Mouse (Mus musculus): ENCODE data around the gene Pdcd10. TPM values are rescaled to one million over a fixed set of nuclear protein-coding genes. Genes with fewer than 3 reads are reported as not detected.
A peak's percentile ranks its signal among the peaks of the same experiment; 100 is the strongest.

Gene Pdcd10
- polyA plus RNA-seq, 1 experiment from 2014 or later: 66.6 TPM

- WGBS: under 1% methylated on average over 36 of the region's 36 CpGs
- ATAC-seq (ENCODE audit: insufficient number of reproducible peaks, insufficient read depth, low FRiP score, low read depth): peak; percentile 28; the same call in 1 of the 2 replicates
- peak overlapping the region; percentile 80 to 87 for H3K4me3 ChIP-seq (ENCODE audit: control insufficient read depth in 1 of 2, insufficient read depth in 1 of 2, low read depth in 1 of 2, low read length in 2 of 2)
These were observed 448 bp downstream of the Pdcd10 start for GRCm38 (mm10) chr3:75556121-75556694.

GRCm38 (mm10) chr3:75551248-75551647, 5.4 kb downstream of the Pdcd10 start:
- H3K9ac ChIP-seq (ENCODE audit: low read length): no peak overlapping the region
- peaks cover 0 to 15% of the 10 kb centered on the region in 2 experiments; a peak in 2 of 4 replicates for H3K4me1 ChIP-seq (ENCODE audit: control insufficient read depth in 2 of 2, insufficient read depth in 2 of 2, low read length in 2 of 2)
- no peaks in the 10 kb centered on the region for H3K9me3 ChIP-seq (ENCODE audit: control insufficient read depth, low read length)
- ATAC-seq (ENCODE audit: insufficient number of reproducible peaks, insufficient read depth, low FRiP score, low read depth): no peak
- no peak overlapping the region for H3K27ac ChIP-seq (replicated peaks in 1 of 2; ENCODE audit: control insufficient read depth in 1 of 2, insufficient read depth in 1 of 2, low read depth in 2 of 2, low read length in 2 of 2)
- H3K36me3 ChIP-seq (ENCODE audit: control insufficient read depth, insufficient read depth, low read length): no peaks in the 10 kb centered on the region
- no peaks in the 10 kb centered on the region for H3K27me3 ChIP-seq (ENCODE audit: control insufficient read depth, insufficient read depth, low read length)
- no peak overlapping the region for H3K4me3 ChIP-seq (ENCODE audit: control insufficient read depth in 1 of 2, insufficient read depth in 1 of 2, low read depth in 1 of 2, low read length in 2 of 2)
- H3K4me2 ChIP-seq (ENCODE audit: low read length): no peak overlapping the region

More at GRCm38 (mm10) chr3:75556121-75556694, 448 bp downstream of the Pdcd10 start:
- Histone ChIP-seq H3K9me3 (ENCODE audit: control insufficient read depth, low read length) (no peaks in the 10 kb centered on the region), H3K27me3 (ENCODE audit: control insufficient read depth, insufficient read depth, low read length) (no peaks in the 10 kb centered on the region), H3K36me3 (ENCODE audit: control insufficient read depth, insufficient read depth, low read length) (no peaks in the 10 kb centered on the region), H3K27ac (replicated peaks in 1 of 2; ENCODE audit: control insufficient read depth in 1 of 2, insufficient read depth in 1 of 2, low read depth in 2 of 2, low read length in 2 of 2) (peak overlapping the region; percentile 79 to 81), H3K4me2 (ENCODE audit: low read length) (peak overlapping the region; percentile 83), H3K4me1 (ENCODE audit: control insufficient read depth in 2 of 2, insufficient read depth in 2 of 2, low read length in 2 of 2) (peaks cover 0 to 8% of the 10 kb centered on the region in 2 experiments; a peak in 2 of 4 replicates), H3K9ac (ENCODE audit: low read length) (peak overlapping the region; percentile 91)

- H3K9ac ChIP-seq (ENCODE audit: low read length): no peak overlapping the region
- no peaks in the 10 kb centered on the region for H3K27me3 ChIP-seq (ENCODE audit: control insufficient read depth, insufficient read depth, low read length)
- no peak for ATAC-seq (ENCODE audit: insufficient number of reproducible peaks, insufficient read depth, low FRiP score, low read depth)
- peaks cover 0 to 22% of the 10 kb centered on the region in 2 experiments; a peak in 2 of 4 replicates for H3K4me1 ChIP-seq (ENCODE audit: control insufficient read depth in 2 of 2, insufficient read depth in 2 of 2, low read length in 2 of 2)
- H3K4me2 ChIP-seq (ENCODE audit: low read length): no peak overlapping the region
- peaks cover 4% of the 10 kb centered on the region for H3K36me3 ChIP-seq (ENCODE audit: control insufficient read depth, insufficient read depth, low read length)
- H3K9me3 ChIP-seq (ENCODE audit: control insufficient read depth, low read length): no peaks in the 10 kb centered on the region
- WGBS: 92% methylated on average over 1 of the region's 1 CpGs
- no peak overlapping the region for H3K4me3 ChIP-seq (ENCODE audit: control insufficient read depth in 1 of 2, insufficient read depth in 1 of 2, low read depth in 1 of 2, low read length in 2 of 2)
- no peak overlapping the region for H3K27ac ChIP-seq (replicated peaks in 1 of 2; ENCODE audit: control insufficient read depth in 1 of 2, insufficient read depth in 1 of 2, low read depth in 2 of 2, low read length in 2 of 2)
These were observed 12.4 kb downstream of the Pdcd10 start for GRCm38 (mm10) chr3:75544287-75544686.

GRCm38 (mm10) chr3:75542852-75543251, 13.8 kb downstream of the Pdcd10 start:
- H3K36me3 ChIP-seq (ENCODE audit: control insufficient read depth, insufficient read depth, low read length): peaks cover 13% of the 10 kb centered on the region
- H3K4me1 ChIP-seq (ENCODE audit: control insufficient read depth in 2 of 2, insufficient read depth in 2 of 2, low read length in 2 of 2): peaks cover 0 to 18% of the 10 kb centered on the region in 2 experiments; a peak in 2 of 4 replicates
- H3K9me3 ChIP-seq (ENCODE audit: control insufficient read depth, low read length): no peaks in the 10 kb centered on the region
- H3K27me3 ChIP-seq (ENCODE audit: control insufficient read depth, insufficient read depth, low read length): no peaks in the 10 kb centered on the region
- H3K27ac ChIP-seq (replicated peaks in 1 of 2; ENCODE audit: control insufficient read depth in 1 of 2, insufficient read depth in 1 of 2, low read depth in 2 of 2, low read length in 2 of 2): 0 out of 4 replicates have a peak overlapping the region, but pooled peaks of 1 of the 2 experiments have one; percentile 47
- H3K9ac ChIP-seq (ENCODE audit: low read length): no peak overlapping the region
- H3K4me3 ChIP-seq (ENCODE audit: control insufficient read depth in 1 of 2, insufficient read depth in 1 of 2, low read depth in 1 of 2, low read length in 2 of 2): no peak overlapping the region
- WGBS: 32% methylated on average over 3 of the region's 3 CpGs
- no peak for ATAC-seq (ENCODE audit: insufficient number of reproducible peaks, insufficient read depth, low FRiP score, low read depth)
- H3K4me2 ChIP-seq (ENCODE audit: low read length): peak overlapping the region; percentile 35; the same call in 1 of the 2 replicates

- Histone ChIP-seq H3K27ac (replicated peaks in 1 of 2; ENCODE audit: control insufficient read depth in 1 of 2, insufficient read depth in 1 of 2, low read depth in 2 of 2, low read length in 2 of 2) (no peak overlapping the region), H3K4me2 (ENCODE audit: low read length) (no peak overlapping the region), H3K4me1 (ENCODE audit: control insufficient read depth in 2 of 2, insufficient read depth in 2 of 2, low read length in 2 of 2) (peaks cover 0 to 14% of the 10 kb centered on the region in 2 experiments; a peak in 2 of 4 replicates), H3K9me3 (ENCODE audit: control insufficient read depth, low read length) (no peaks in the 10 kb centered on the region), H3K36me3 (ENCODE audit: control insufficient read depth, insufficient read depth, low read length) (peaks cover 26% of the 10 kb centered on the region), H3K4me3 (ENCODE audit: control insufficient read depth in 1 of 2, insufficient read depth in 1 of 2, low read depth in 1 of 2, low read length in 2 of 2) (no peak overlapping the region), H3K9ac (ENCODE audit: low read length) (no peak overlapping the region), H3K27me3 (ENCODE audit: control insufficient read depth, insufficient read depth, low read length) (no peaks in the 10 kb centered on the region)
- ATAC-seq (ENCODE audit: insufficient number of reproducible peaks, insufficient read depth, low FRiP score, low read depth): no peak
- 85% methylated on average over 4 of the region's 4 CpGs for whole genome bisulfite sequencing
These were observed 15.4 kb downstream of the Pdcd10 start for GRCm38 (mm10) chr3:75541259-75541658.

GRCm38 (mm10) chr3:75534045-75534834, 22.4 kb downstream of the Pdcd10 start:
- ATAC-seq (ENCODE audit: insufficient number of reproducible peaks, insufficient read depth, low FRiP score, low read depth): no peak
- Histone ChIP-seq H3K4me1 (ENCODE audit: control insufficient read depth in 2 of 2, insufficient read depth in 2 of 2, low read length in 2 of 2) (no peaks in the 10 kb centered on the region), H3K27me3 (ENCODE audit: control insufficient read depth, insufficient read depth, low read length) (no peaks in the 10 kb centered on the region), H3K36me3 (ENCODE audit: control insufficient read depth, insufficient read depth, low read length) (peaks cover 22% of the 10 kb centered on the region), H3K4me3 (ENCODE audit: control insufficient read depth in 1 of 2, insufficient read depth in 1 of 2, low read depth in 1 of 2, low read length in 2 of 2) (no peak overlapping the region), H3K4me2 (ENCODE audit: low read length) (no peak overlapping the region), H3K9ac (ENCODE audit: low read length) (no peak overlapping the region), H3K27ac (replicated peaks in 1 of 2; ENCODE audit: control insufficient read depth in 1 of 2, insufficient read depth in 1 of 2, low read depth in 2 of 2, low read length in 2 of 2) (no peak overlapping the region), H3K9me3 (ENCODE audit: control insufficient read depth, low read length) (no peaks in the 10 kb centered on the region)
- 62% methylated on average over 3 of the region's 3 CpGs for WGBS

- Histone ChIP-seq H3K9me3 (ENCODE audit: control insufficient read depth, low read length) (no peaks in the 10 kb centered on the region), H3K4me3 (ENCODE audit: control insufficient read depth in 1 of 2, insufficient read depth in 1 of 2, low read depth in 1 of 2, low read length in 2 of 2) (no peak overlapping the region), H3K36me3 (ENCODE audit: control insufficient read depth, insufficient read depth, low read length) (peaks cover 22% of the 10 kb centered on the region), H3K9ac (ENCODE audit: low read length) (no peak overlapping the region), H3K4me2 (ENCODE audit: low read length) (no peak overlapping the region), H3K27ac (replicated peaks in 1 of 2; ENCODE audit: control insufficient read depth in 1 of 2, insufficient read depth in 1 of 2, low read depth in 2 of 2, low read length in 2 of 2) (no peak overlapping the region), H3K4me1 (ENCODE audit: control insufficient read depth in 2 of 2, insufficient read depth in 2 of 2, low read length in 2 of 2) (no peaks in the 10 kb centered on the region), H3K27me3 (ENCODE audit: control insufficient read depth, insufficient read depth, low read length) (no peaks in the 10 kb centered on the region)
- ATAC-seq (ENCODE audit: insufficient number of reproducible peaks, insufficient read depth, low FRiP score, low read depth): no peak
- 86% methylated on average over 3 of the region's 3 CpGs for WGBS
These were observed 25.6 kb downstream of the Pdcd10 start for GRCm38 (mm10) chr3:75531074-75531473.
